Mouse (Mus musculus) intestine, embryonic 14.5 days (tissue): Measurements from ENCODE around the gene Atp6v0d1. TPM values are rescaled to one million over a fixed set of nuclear protein-coding genes. Genes with fewer than 3 reads are reported as not detected.

Experiments
- ATAC-seq: fragments of 200-750 bp; cut with Nextera tagmentation; replicated peaks from 2 replicates; pipeline ENCODE4 v1.8.0; 2017; ENCODE audit warnings: low read depth, moderate number of reproducible peaks, moderate TSS enrichment, moderate library complexity; ENCODE audit not compliant: low FRiP score, low TSS enrichment
- DNase-seq: peaks from one replicate; pipeline ENCODE4 v3.0.0-alpha.2; 2018; ENCODE audit warnings: low spot score
- H3K27ac ChIP-seq: fragments of 300-500 bp; sonication (generic); 2 replicates; pipeline ENCODE4 v1.5.1; 2014; ENCODE audit warnings: low read depth, mild to moderate bottlenecking, control low read depth
- H3K27me3 ChIP-seq: fragments of 300-500 bp; sonication (generic); replicated peaks from 2 replicates; pipeline ENCODE4 v1.6.1; 2014; ENCODE audit warnings: low read length, control low read depth; ENCODE audit not compliant: control insufficient read depth, insufficient read depth
- H3K36me3 ChIP-seq: fragments of 300-500 bp; sonication (generic); 2 replicates; pipeline ENCODE4 v1.6.1; 2014; ENCODE audit warnings: low read length, control low read depth; ENCODE audit not compliant: control insufficient read depth, insufficient read depth
- H3K4me1 ChIP-seq: fragments of 300-500 bp; sonication (generic); replicated peaks from 2 replicates; pipeline ENCODE4 v1.6.1; 2014; ENCODE audit warnings: low read length, control low read depth, mixed read lengths; ENCODE audit not compliant: control insufficient read depth, insufficient read depth
- H3K4me2 ChIP-seq: fragments of 300-500 bp; sonication (generic); 2 replicates; pipeline ENCODE4 v1.6.1; 2014; ENCODE audit warnings: low read length
- H3K4me3 ChIP-seq: fragments of 300-500 bp; sonication (generic); 2 replicates; pipeline ENCODE4 v1.5.1; 2014; ENCODE audit warnings: low read depth, low read length, control low read depth, mixed read lengths
- H3K9ac ChIP-seq: fragments of 300-500 bp; sonication (generic); 2 replicates; pipeline ENCODE4 v1.6.1; 2014; ENCODE audit warnings: mild to moderate bottlenecking, low read length
- H3K9me3 ChIP-seq: fragments of 300-500 bp; sonication (generic); 2 replicates; pipeline ENCODE4 v1.6.1; 2016; ENCODE audit warnings: low read length, control low read depth; ENCODE audit not compliant: control insufficient read depth
- WGBS: fragments of 180-500 bp; shearing (Covaris S2); extraction: QIAGEN DNeasy Blood & Tissue Kit; methylation state at CpG from one replicate; pipeline ENCODE4 v1.1.7; 2014; 5-methylcytosine and 5-hydroxymethylcytosine counted together
- microRNA counts: library from miRNA; unstranded; fragments of <30 nt; microRNA quantifications from one replicate; lab custom pipeline; 2016
- microRNA-seq: library from miRNA; unstranded; fragments of <30 nt; microRNA quantifications from one replicate; pipeline ENCODE4, GENCODE M21; 2016
- polyA plus RNA-seq: library from polyadenylated mRNA; unstranded; fragments of >200 nt; fragmentation: Nextera tagmentation; extraction: Ambion mirVana; gene quantifications from 2 replicates; pipeline ENCODE4 v1.2.1, GENCODE M21; 2014

The Atp6v0d1 gene
- polyA plus RNA-seq, 1 experiment from 2014 or later, result 72.7 TPM

GRCm38 (mm10) chr8:105475254-105475653 lies 90.6 kb downstream of the Atp6v0d1 start:
- H3K4me1 ChIP-seq, result peaks cover 18% of the 10 kb centered on the region; the same call in 1 of the 2 replicates
- H3K9me3 ChIP-seq, result no peaks in the 10 kb centered on the region
- H3K4me2 ChIP-seq, result no peak overlapping the region
- peaks cover 12% of the 10 kb centered on the region for H3K27me3 ChIP-seq
- no peak overlapping the region for H3K27ac ChIP-seq
- H3K4me3 ChIP-seq, result no peak overlapping the region
- 67% methylated on average over 4 of the region's 4 CpGs for WGBS
- H3K36me3 ChIP-seq, result peaks cover 4% of the 10 kb centered on the region; the same call in 1 of the 2 replicates
- no peak overlapping the region for H3K9ac ChIP-seq
- no peak for DNase-seq
- no peak for ATAC-seq

- Histone ChIP-seq H3K4me3 (no peak overlapping the region), H3K4me2 (no peak overlapping the region), H3K9me3 (no peaks in the 10 kb centered on the region), H3K27me3 (peaks cover 12% of the 10 kb centered on the region), H3K4me1 (peaks cover 18% of the 10 kb centered on the region; the same call in 1 of the 2 replicates), H3K27ac (no peak overlapping the region), H3K9ac (no peak overlapping the region), H3K36me3 (peaks cover 4% of the 10 kb centered on the region; the same call in 1 of the 2 replicates)
- no peak for ATAC-seq
- no peak for DNase-seq
- 44% methylated on average over 5 of the region's 5 CpGs for WGBS
These were observed 91.2 kb downstream of the Atp6v0d1 start for GRCm38 (mm10) chr8:105474680-105475079.

MicroRNA genes within 50 kb of the gene (microRNA counts, 519-probe panel; counts per million panel counts)
- 2,790 counts per million, percentile 31 among the panel's probes with 10 or more counts for microRNA mmu-miR-1966 (lab: Ali Mortazavi, UCI)

Small RNAs within 50 kb of the gene (microRNA-seq; reads per million reads assigned to microRNA genes)
- not detected for gene Mir1966

Other genes starting within 250 kb of the Atp6v0d1 start
- gene Lrrc29, start 239.8 kb downstream of the Atp6v0d1 start, polyA plus RNA-seq, result 1.9 and 2.3 TPM in 2 replicates
- gene Tmem208, start 239.7 kb downstream of the Atp6v0d1 start, polyA plus RNA-seq, result 136 and 138 TPM in 2 replicates
- 3.2 and 3.5 TPM in 2 replicates for gene Fhod1, start 218.1 kb downstream of the Atp6v0d1 start, polyA plus RNA-seq
- gene Slc9a5, start 217.2 kb downstream of the Atp6v0d1 start, polyA plus RNA-seq, result 1.5 and 2.3 TPM in 2 replicates
- gene Plekhg4, start 192.8 kb downstream of the Atp6v0d1 start, polyA plus RNA-seq, result 0.19 and 0.27 TPM in 2 replicates
- 0.11 TPM in 1 of 2 replicates, not detected in the other for gene Kctd19, start 152.5 kb downstream of the Atp6v0d1 start, polyA plus RNA-seq
- gene Lrrc36, start 152.5 kb downstream of the Atp6v0d1 start, polyA plus RNA-seq, result 0.11 and 0.16 TPM in 2 replicates
- 36.2 and 39.8 TPM in 2 replicates for gene Tppp3, start 94.5 kb downstream of the Atp6v0d1 start, polyA plus RNA-seq
- 25.0 and 25.2 TPM in 2 replicates for gene Zdhhc1, start 69.1 kb downstream of the Atp6v0d1 start, polyA plus RNA-seq
- gene Hsd11b2, start 47.3 kb downstream of the Atp6v0d1 start, polyA plus RNA-seq, result 3.1 and 3.8 TPM in 2 replicates
- 19.1 and 20.2 TPM in 2 replicates for gene Ripor1, start 39.2 kb upstream of the Atp6v0d1 start, polyA plus RNA-seq
- gene Ctcf, start 70.5 kb upstream of the Atp6v0d1 start, polyA plus RNA-seq, result 93.3 and 95.1 TPM in 2 replicates
- gene Agrp, start 71.3 kb upstream of the Atp6v0d1 start, polyA plus RNA-seq, result 1.1 and 1.5 TPM in 2 replicates
- gene Carmil2, start 120.2 kb upstream of the Atp6v0d1 start, polyA plus RNA-seq, result 1.0 and 1.1 TPM in 2 replicates
- 56.9 and 61.8 TPM in 2 replicates for gene Acd, start 135.1 kb upstream of the Atp6v0d1 start, polyA plus RNA-seq
- gene Pard6a, start 135.1 kb upstream of the Atp6v0d1 start, polyA plus RNA-seq, result 16.0 and 17.5 TPM in 2 replicates
- not detected in 2 replicates for gene 4933405L10Rik, start 141.6 kb upstream of the Atp6v0d1 start, polyA plus RNA-seq
- gene Enkd1, start 142.2 kb upstream of the Atp6v0d1 start, polyA plus RNA-seq, result 22.6 and 23.2 TPM in 2 replicates
- gene Gfod2, start 192.6 kb upstream of the Atp6v0d1 start, polyA plus RNA-seq, result 11.3 and 11.8 TPM in 2 replicates